Mouse (Mus musculus): ENCODE measurements around the gene Ddx39b.

Ddx39b gene

GRCm38 (mm10) chr17:35241305-35242014 lies at the start of gene Ddx39b:
Gene Ddx39b (plus strand): TSS chr17:35241746.
- peak; percentile 97 for DNase-seq

GRCm38 (mm10) chr17:35192924-35193323 lies 48.6 kb upstream of the Ddx39b start:
- DNase-seq: no peak

- no peak for DNase-seq
Observed at GRCm38 (mm10) chr17:35193881-35194843, 47.4 kb upstream of the Ddx39b start, which contains the start of gene Ltb. Gene Ltb (plus strand): TSS chr17:35194439.

- no peak for DNase-seq
Observed at GRCm38 (mm10) chr17:35194844-35195630, 46.5 kb upstream of the Ddx39b start.

GRCm38 (mm10) chr17:35195631-35196320 lies 45.8 kb upstream of the Ddx39b start:
- peak; percentile 79 for DNase-seq

GRCm38 (mm10) chr17:35196321-35196641 lies 45.3 kb upstream of the Ddx39b start:
- no peak for DNase-seq

GRCm38 (mm10) chr17:35197126-35197525 lies 44.4 kb upstream of the Ddx39b start:
- no peak for DNase-seq

- DNase-seq: no peak
Observed at GRCm38 (mm10) chr17:35198029-35198428, 43.5 kb upstream of the Ddx39b start.

GRCm38 (mm10) chr17:35198946-35199345 lies 42.6 kb upstream of the Ddx39b start:
- DNase-seq: no peak

GRCm38 (mm10) chr17:35200398-35200797 lies 41.1 kb upstream of the Ddx39b start:
- no peak for DNase-seq

- no peak for DNase-seq
Observed at GRCm38 (mm10) chr17:35201128-35201527, 40.4 kb upstream of the Ddx39b start.

- DNase-seq: no peak
Observed at GRCm38 (mm10) chr17:35201787-35202186, 39.8 kb upstream of the Ddx39b start, which contains the start of gene Tnf. Gene Tnf (minus strand): TSS chr17:35202007.

GRCm38 (mm10) chr17:35202442-35202841 lies 39.1 kb upstream of the Ddx39b start:
- no peak for DNase-seq

GRCm38 (mm10) chr17:35204494-35205379 lies 36.8 kb upstream of the Ddx39b start, which contains the start of gene Lta:
Gene Lta (minus strand): TSS chr17:35205351.
- no peak for DNase-seq

GRCm38 (mm10) chr17:35205380-35205769 lies 36.2 kb upstream of the Ddx39b start:
- DNase-seq: no peak

- DNase-seq: no peak
Observed at GRCm38 (mm10) chr17:35209785-35210535, 31.6 kb upstream of the Ddx39b start.

GRCm38 (mm10) chr17:35210593-35210992 lies 31.0 kb upstream of the Ddx39b start:
- DNase-seq: no peak

GRCm38 (mm10) chr17:35213071-35213470 lies 28.5 kb upstream of the Ddx39b start:
- no peak for DNase-seq

GRCm38 (mm10) chr17:35218516-35219193 lies 22.9 kb upstream of the Ddx39b start:
- no peak for DNase-seq

GRCm38 (mm10) chr17:35219601-35220041 lies 21.9 kb upstream of the Ddx39b start:
- peak; percentile 34 for DNase-seq

All from right cerebral cortex, adult 18-20 months (tissue).